Mouse (Mus musculus): ENCODE data around the gene Gtpbp3.

DNA sequence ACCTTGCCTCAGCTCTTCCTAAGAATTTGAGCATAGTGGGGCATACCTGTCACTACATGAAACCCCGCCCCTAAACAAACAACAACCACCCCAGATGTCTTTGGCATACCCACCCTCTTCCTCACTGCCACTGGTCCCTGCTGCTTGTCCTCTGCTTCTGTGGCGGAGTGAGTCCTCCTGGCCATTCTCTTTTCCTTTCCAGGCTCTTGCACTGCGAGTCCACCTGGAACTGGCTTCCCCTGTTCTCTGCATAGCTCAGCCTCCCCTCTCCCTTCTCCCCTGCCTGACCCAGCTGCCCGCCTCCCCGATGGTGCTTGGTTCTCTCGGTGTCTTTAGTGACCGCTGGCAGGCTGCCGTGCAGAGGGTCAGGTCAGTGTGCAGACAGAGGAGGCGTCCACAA is 55.9 kb downstream of the Gtpbp3 start:
- TF ChIP-seq USF1 (IDR thresholded peaks at IDR 0.05; ENCODE audit: low read depth, low read length) (no peak), MAFK (IDR thresholded peaks at IDR 0.05; ENCODE audit: borderline replicate concordance, low read depth, low read length) (no peak), CTCF (IDR thresholded peaks at IDR 0.05 in 2 of 3, conservative IDR thresholded peaks at IDR 0.05 in 1 of 3; ENCODE audit: control insufficient read depth in 1 of 3, insufficient read depth in 1 of 3, low read depth in 2 of 3, low read length in 3 of 3, poor library complexity in 1 of 3, severe bottlenecking in 1 of 3) (no peak), POLR2A (IDR thresholded peaks at IDR 0.05; ENCODE audit: control insufficient read depth in 1 of 2, insufficient read depth in 1 of 2, low read depth in 1 of 2, low read length in 2 of 2, poor library complexity in 1 of 2) (no peak), HCFC1 (IDR thresholded peaks at IDR 0.05; ENCODE audit: low read depth, low read length) (no peak), GABPA (IDR thresholded peaks at IDR 0.05; ENCODE audit: low read depth, low read length) (no peak), JUND (IDR thresholded peaks at IDR 0.05; ENCODE audit: low read depth, low read length) (no peak)

All from MEL (cell line).